Mouse (Mus musculus): ENCODE data around the gene Mybl2.

DNA sequence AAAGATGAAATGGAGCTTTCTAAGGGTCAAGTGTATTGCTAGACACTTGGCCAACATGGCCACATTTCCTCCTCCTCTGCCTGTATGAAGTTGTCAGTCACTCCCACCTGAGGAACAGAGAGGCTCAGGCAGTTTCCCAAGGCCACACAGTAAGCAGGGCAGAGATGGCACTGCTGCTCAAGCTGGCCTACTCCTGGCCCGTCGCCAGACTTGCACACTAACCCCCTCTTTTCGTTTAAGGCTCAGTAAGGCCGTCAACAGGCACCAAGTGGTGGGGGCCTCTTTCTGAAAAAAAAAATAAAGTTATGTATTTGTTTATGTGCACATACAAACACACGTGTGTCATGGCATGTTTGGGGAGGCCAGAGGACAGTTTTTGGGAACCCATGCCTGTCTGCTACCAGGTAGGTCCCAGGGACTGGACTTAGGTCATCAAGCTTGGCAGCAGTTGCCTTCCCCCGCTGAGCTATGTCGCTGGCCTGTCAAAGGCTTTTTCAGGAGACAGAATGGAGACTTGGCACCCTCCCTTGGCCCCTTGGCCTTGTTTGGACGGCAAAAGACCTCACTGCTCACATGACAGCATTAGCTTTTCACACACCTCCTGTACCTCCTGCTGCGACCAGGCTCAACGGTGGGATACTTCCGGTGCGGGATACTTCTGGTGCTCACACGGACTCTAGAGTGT, 49.7 kb downstream of the Mybl2 start:
- TF ChIP-seq CTCF (IDR thresholded peaks at IDR 0.05; ENCODE audit: low read depth) (no peak), EP300 (optimal IDR thresholded peaks at IDR 0.05) (no peak)
